Mouse (Mus musculus) gastrocnemius, adult 8-10 months (tissue): Measurements from ENCODE around the gene Shisa5. TPM values are rescaled to one million over a fixed set of nuclear protein-coding genes. Genes with fewer than 3 reads are reported as not detected.
A peak's percentile ranks its signal among the peaks of the same experiment; 100 is the strongest.

Experiments used
- DNase-seq, 2 experiments: peaks; one replicate each; pipeline ENCODE4 v3.0.0; 2022; ENCODE audit warnings: low spot score in 2 of 2
- total RNA-seq, 4 experiments: library from RNA; stranded (reverse); gene quantifications; 2 replicates each; pipeline ENCODE4 v1.2.4; 2022

Gene Shisa5
- total RNA-seq, 4 experiments from 2014 or later: 7.0 to 11.8 (median 9.1) TPM

DNA sequence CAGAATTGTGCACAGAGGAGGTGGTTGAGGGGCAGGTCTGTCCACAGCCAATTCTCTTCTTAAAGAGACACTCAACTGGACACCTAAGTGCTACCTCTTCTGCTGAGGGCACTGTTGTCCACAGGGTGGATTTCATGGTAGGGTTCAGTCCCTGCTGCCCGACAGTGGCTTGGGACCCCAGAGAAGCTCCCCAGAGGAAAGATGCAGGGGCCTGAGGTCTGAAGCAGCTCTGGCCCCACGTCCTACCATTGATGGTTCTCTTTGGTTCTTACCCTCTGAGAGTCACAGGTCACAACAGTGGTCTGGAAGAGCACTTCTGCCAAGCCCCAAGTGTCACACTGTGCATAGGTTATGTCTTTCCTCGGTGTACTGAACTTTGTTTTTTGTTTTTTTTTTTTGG lies 15.0 kb downstream of the Shisa5 start:
- DNase-seq: no peak

DNA sequence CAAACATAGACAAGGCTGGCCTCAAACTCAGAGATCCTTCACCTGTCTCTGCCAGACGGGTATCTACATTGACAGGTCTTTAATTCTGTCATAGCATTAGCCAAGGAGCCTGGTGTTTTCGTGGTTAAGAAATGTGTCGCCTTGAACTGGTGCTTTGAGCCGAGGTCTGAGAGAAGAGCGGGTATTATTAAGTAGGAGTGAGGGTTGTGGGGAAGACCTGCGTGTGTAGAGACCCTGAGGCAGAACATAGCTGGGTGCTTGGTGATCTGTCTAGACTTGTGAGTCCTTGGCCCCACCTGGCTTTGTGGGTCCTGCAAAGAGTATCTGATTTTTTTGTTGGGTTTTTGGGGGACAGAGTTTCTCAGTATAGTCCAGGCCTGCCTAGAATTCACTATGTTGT lies 15.5 kb downstream of the Shisa5 start:
- no peak for DNase-seq

DNA sequence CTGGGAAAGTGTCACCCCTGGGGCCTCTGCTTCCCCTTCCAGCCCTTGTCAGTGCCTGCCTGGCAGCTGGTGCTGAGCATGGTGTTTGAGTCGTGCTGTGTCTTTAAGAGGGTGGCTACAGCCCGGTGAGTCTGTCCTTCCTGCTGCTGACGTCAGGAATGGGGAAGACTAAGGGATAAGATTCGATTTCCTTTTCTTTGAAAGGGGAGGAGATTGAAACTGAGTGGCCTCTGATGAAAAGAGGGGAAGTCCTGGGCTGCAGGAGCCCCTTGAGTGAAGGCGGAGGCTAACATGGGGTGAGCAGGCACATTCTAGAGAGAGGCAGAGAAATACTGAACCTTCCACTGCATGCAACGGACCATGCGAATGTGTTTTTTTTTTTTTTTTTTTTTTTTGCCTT lies 16.3 kb downstream of the Shisa5 start:
- DNase-seq: peak in 1 of 2 experiments; percentile 39

DNA sequence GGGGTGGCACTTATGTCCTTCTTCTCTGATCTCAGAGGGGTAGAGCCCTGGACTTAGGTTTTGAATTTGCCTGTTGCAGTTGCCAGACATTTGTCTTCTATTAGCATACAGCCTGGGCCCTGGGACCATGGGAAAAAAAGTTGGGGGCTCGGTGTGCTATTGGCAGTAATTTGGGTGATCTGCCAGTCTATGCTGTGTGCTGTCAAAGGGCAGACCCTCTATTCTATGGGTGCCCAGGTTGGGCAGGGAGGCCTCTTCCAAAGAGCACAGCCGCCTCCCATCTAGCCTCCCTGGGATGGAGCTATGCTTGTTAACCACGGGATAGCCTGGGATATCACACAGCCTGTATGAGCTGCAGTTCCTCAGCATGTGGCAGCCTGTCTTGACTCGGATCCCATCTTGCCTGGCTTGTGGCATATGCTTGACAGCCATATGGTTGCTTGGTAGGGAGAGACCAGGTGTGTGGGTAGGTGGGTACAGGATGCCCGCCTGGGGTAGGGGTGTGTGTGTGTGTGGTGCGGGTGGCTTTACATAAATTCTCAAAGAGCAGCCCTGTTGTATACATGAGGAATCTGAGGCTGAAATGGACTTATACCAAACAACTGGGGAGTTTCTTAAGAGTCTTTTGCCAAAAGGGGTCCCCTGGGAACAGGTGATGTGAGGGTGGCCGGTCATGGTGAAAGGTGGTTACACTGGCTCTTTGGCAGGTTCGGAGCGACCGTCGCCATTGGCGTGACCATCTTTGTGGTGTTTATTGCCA lies 17.1 kb downstream of the Shisa5 start:
- DNase-seq: no peak

DNA sequence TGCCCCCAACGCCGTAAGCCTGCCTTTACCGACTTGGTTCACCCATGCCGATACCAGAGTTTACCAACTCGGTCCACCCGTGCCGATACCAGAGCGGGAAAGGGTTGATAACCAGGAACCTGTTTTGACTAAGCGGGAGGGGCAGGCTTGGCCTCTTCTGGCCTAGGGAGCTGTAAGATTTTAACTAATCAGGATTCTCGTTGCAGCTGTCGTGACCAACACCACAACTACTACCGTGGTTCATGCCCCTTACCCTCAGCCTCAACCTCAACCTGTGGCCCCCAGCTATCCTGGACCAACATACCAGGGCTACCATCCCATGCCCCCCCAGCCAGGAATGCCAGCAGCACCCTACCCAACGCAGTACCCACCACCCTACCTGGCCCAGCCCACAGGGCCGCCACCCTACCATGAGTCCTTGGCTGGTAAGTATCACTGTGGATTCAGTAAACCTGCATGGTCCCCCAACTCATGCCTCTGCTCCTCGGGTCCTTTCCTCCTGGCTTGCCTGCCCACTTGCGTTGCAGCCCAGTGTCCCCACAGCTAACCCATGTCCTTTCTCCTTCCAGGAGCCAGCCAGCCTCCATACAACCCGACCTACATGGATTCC lies 17.8 kb downstream of the Shisa5 start:
- DNase-seq: no peak

DNA sequence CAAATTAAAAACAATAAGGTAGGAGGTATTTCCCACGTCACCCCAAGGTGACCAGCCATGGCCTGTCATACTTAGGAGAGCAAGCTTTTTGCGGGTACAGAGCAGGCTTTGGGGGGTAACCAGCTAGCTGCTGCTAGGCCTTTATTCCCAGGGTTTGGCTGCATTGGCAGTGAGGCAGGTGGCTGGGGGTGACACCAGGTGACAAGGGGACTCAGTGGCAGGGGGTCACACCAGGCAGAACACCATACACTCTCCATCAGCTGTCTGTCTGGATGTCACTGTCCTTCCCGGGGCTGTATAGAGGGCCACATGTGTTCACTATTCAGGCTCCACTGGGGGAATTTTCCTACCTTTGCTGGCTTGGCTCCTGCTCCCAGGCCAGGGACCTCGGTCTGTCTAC lies 18.6 kb downstream of the Shisa5 start:
- no peak for DNase-seq

DNA sequence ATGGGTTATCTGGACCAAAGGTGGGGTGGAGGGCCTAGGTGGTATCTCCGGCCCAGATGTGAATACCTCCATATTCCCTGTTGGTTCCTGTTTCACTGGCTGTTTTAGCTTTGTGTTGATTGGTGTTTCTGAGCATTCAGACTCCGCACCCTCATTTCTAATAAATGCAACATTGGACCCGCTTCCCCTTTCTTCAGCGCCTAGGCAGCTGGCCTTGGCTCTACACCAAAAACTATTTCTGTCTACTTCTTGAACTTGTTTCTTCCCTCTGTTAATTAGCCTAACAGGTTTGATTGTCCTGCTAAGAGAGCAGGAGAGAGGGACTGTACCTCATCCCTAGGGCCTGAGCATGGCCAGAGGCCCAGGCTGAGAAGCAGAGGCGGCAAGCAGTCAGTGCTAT lies 19.2 kb downstream of the Shisa5 start:
- no peak for DNase-seq

DNA sequence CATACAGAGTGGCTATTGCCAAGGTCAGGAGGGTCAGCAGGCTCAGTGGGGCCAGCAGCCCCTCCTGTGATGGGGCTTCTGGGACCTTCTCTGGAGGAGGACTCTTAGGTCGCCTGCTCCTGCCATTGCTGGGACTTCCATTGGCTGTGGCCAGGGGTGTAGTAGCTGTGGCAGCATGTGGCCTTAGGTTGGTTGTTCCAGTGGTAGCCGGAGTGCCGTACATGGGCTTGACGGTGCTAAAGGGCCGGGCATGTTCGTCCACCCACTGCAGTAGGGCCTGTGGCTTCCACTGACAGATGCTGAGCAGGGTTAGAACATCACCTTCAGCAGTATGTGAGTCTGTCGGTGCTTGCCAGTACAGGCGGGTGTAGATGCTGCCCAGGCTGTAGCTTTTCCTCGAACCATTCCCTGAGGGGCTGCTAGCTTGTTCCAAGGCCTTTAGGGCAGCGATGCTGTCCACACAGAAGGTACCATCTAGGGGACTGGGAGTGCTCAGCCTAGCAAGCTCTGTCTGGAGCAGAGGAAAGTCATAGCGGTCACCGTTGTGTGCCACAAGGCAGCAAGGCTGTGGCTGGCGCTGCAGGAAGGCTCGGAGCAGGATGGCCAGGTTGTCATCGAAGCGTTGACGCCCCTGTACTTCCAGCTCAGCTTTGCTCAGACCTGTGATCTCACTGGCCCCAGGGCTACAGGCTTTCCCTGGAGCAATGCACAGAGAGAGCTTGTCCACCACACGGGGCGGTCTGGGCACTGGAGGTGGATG lies 19.8 kb downstream of the Shisa5 start:
- DNase-seq: no peak

DNA sequence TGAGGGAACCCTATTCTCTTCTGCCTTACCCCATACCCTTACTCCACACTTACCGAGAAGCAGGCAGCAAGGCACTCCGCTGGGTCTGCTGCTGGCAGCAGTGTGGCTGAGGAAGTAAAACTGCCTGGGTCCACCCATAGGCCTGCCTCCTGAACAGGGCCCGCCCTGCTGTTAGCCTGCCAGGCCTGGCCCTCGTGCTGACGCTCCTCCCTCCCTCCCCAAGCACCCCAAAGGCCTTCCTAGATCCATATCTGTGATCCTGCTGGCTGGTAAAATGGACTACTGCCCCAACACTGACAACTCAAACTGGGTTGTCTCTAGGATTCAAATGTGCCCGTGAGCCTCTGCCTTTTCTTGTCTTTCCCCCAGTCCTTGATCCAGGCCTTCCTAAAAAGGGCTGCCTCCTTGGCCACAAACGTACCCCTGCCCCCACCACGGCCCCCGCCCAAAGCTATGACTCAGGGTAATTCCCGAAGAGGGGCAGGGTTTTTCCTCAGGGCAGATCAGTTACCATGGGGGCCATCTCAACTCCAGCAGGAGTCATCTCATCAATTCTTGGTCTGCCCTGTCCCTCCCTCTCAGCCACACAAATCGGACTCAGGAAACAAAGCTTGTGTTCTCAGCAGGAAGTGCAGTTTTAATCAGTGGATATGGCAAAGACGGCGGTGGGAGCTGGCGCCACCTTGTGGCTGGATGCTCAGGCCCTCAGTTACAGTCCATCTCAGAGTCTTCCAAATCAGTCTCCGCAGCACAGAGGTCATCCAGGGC lies 21.0 kb downstream of the Shisa5 start, which contains the start of gene Trex1:
Trex1 (minus strand) TSS at position 599 of the 768 bp plus-strand sequence.
- peak; percentile 87 to 90 for DNase-seq

DNA sequence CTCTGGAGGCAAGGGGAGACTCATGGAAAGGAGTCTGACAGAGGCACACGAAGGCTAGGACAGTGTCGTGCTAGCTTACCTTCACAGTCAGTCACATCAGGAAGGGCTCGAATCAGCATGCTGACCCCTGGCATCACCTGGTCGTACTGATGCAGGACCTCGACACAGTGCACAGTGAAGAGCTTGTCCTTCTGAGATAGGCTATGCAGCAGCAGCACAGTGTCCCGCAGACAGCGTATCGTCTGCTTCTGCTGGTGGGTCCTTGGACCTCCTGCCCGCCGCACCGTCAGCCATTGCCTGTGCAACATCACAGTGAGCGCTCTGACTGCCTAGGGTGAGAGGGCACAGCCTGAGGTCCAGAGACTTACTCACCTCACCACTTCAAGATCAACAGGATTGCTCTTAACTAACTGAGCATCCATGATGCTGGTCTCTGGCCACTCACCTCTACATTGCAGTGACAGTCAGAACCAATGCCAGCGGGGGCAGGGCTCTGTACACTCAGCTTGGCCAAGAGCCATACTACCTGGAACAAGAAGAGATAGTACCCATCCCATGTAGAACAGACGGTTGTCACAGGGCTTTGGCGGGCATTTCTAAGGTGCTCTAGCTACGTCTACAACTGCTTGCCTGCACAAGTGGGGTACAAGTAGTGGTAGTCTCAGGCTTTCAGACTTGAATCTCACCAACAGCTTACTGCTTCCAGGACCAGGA lies 22.0 kb downstream of the Shisa5 start:
- no peak for DNase-seq

DNA sequence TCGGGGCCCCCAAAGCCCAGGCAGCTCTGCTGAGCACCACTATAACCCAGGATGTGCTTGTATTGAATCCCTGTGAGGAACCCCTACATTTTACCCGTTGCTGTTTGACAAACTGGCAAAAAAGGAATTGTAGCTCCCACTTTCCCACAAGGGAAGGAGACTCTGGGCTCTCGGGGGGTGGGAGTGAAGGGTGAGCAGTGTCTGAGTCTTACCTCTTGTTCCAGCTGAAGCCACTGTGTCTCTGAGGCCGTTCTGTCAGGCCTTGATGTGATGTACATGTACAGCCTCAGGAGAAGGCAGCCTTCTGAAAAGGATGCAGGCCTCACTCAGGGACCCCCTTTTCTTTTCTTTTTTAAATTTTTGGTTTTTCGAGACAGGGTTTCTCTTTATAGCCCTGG lies 22.5 kb downstream of the Shisa5 start:
- no peak for DNase-seq

DNA sequence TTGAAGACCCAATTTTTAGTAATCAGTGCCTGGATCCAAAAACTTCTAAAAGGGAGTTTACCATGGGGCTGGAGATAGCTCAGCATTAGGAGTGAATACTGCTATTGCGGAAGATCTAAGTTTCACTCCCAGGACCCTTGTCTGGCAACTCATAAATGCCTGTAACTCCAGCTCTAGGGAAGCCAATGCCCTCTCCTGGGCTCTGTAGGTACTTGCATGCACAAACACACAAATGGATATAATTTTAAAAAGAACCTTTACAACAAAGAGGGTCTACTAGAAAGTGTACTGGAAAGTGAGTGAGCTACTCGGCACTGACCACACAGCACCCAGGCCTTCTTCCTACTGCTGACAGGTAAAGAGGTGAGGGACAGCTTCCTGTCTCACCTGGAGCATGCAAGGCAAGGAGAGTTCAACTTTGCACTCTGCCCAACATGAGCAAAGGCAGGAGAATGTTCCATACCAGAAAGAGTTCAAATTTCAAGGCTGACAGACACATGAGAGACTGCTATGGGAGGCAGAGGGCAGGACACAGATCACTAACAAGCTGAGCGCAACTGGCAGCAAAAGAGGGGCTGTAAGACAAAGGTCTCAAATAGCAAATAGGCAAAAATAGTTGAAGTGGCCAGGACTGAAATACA lies 29.9 kb downstream of the Shisa5 start:
- no peak for DNase-seq

DNA sequence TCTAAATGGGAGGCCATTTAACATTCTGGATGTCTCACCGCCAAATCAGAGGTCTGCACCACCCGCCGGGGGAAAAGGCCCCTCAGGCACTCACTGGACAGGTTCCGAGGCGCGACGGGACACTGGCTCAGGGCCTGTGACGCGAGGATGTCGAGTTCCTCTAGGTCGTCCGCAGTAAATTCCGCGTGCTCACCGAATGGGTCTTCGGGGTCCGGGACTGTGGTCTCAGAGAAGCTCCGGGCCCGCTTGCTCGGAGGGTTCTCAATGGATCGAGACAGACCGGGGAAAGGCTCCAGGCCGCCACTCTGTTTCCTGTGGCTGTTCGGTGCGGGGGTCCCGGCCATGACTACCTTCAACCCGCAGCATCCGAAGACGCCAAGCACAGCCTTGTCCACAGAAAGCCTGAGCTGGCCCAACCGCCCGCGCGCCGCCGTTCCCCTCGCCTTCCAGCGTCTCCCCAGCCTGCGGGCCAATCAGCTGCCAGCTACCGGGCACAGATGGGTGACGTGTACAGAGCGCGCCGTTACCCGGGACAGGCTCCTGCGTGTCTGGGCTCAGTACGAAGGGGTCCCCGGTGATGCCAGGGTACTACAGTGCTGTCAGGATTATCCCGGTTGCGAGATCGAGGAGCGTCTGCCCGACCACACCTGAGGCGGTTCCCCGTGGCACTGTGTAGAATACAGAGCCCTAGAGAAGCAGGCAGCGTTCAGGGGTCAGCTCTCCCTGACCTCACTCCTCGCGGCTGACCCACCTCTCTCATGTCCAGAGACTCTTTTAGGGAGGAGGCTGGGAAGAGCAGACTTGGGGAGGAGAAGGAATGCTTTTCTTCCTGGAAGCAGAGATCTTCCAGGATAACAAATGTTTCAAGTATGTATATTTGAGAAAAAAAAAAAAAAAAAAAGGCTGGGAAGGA lies 35.6 kb downstream of the Shisa5 start, which contains the start of gene Atrip:
Atrip (minus strand) TSS at position 464 of the 913 bp plus-strand sequence.
- DNase-seq: peak; percentile 74 to 78

DNA sequence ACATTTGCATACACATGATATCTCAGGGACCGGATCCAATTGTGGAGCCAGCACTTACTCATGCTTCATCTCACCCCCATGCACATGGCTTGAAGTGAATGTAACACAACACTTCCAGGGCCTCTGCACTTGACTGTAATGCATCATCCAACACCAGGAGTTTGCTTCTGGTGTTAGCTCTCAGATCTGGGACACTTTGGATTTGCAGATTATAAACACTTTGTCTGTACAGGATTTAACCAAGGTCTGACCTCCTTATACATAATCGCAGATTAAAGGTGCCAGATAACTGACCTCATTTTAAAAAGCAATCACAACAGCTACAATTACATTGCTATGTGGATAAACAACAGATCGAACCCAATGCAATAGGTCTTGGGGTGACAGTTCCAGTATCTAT lies 42.2 kb downstream of the Shisa5 start:
- no peak for DNase-seq

DNA sequence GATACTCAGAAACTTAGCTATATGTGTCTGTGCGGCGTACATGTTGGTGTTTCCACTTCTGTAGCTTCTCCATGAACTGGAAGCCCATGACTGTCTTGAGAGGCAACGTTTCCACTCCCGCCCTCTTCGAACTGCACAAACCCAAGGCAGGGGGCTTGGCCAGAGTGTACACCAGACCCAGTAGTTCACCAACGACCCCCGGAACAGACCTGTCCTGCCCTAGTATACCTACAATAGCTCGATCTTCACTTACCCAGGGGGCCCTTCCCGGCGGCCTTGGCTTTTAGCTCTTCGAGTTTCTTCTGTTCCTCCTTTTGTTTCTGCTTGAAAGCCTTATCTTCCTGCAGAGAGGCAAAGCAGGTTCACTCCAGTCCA lies 43.4 kb downstream of the Shisa5 start:
- DNase-seq: no peak

DNA sequence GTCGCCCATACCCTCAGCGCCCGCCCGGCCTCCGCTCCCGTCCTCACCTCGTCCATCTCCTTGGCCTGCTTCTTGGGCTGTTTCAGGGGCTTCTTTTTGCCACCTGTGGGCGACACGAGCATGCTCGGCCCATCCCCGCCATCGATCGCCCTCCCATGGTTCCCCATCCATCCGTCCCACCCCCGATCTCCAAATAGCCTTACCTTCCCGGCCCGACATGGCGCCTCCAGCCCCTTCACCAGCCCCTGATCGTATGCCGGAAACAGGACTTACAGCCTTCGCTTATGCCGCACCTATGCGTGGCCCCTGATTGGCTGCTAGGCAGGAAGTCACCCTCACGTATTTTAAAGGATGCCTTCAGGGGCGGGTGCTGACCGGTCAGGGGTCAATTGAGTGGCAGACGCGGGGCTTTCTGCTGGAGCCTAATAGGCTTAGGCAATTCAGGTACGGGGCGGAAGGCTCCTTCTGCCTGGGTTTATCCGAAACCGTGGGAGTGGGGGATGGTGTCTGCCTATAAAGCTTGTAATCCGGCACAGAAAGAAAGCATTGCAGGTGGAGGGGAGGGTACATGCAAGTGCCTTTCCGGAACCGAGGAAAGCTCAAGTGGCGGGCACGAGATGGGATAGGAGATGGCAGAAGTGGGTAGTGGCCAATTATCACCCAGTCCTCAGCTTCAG lies 43.9 kb downstream of the Shisa5 start, which contains the start of the genes Ccdc51 and Tma7:
Ccdc51 (plus strand) TSS at position 370 of the 677 bp plus-strand sequence.
Tma7 (minus strand) TSS at position 464 of the 677 bp plus-strand sequence.
- DNase-seq: peak; percentile 62 to 76

DNA sequence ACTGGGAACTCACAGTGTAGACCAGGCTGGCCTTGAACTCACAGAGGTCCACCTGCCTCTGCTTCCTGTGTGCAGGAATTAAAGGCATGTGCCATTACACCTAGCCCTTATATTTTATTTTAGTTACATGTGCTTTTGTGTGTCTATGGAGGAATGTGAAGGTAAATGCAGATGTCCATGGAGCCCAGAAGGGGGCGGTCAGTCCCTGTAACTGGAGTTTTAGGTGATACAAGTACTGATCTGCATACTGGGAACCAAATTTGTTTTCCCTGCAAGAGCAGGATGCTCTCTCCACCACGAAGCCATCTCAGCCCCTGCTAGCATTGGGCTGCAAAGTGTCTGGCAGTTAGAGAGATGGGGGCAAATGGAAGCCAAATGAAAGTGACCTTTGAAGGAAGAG lies 46.6 kb downstream of the Shisa5 start:
- DNase-seq: no peak

DNA sequence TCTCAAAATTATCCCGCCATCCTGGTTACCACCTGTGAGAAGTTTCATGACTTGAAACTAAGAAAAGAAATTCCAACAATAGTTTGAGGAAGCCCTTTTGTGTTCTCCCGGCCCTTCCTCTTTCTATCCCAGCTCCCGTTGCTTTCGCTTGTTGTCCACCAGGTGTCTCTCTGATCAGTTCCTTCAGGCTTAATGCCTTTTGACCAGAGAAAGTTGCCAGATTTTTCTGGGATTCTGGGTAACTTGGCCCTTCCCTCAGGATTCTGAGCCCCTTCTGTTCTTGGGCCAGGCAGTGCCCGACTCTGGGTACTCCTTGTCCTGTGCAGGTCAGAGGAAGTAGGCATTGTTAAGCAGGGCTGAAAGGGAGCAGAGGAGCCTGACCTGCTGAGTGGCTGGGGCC lies 49.6 kb downstream of the Shisa5 start:
- DNase-seq: no peak

DNA sequence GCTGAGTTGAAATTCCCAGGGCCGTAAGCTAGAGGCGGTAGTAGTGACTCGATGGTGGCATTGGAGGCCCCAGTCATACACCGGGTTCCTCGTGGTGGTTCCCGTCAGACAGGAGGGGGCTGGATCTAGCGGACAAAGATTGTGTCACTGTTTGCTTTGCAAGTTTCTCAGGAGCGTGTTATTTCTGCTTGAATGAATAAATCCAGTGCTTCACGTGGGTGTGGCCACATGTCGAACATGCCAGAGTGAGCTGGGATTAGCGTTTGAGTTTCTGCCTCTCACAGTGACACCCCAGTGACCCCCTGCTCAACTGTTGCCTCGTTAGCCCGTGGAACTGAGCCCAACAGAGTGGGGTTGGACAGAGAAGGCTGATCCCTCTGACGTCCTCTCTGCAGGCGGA lies 52.1 kb downstream of the Shisa5 start:
- no peak for DNase-seq
